Mouse (Mus musculus) hindbrain, embryonic 13.5 days (tissue): ENCODE measurements around the gene Clstn2. TPM values are rescaled to one million over a fixed set of nuclear protein-coding genes. Genes with fewer than 3 reads are reported as not detected.

Experiments
- ATAC-seq: fragments of 200-750 bp; cut with Nextera tagmentation; 2 replicates; pipeline ENCODE4 v1.8.0; 2017; ENCODE audit warnings: moderate TSS enrichment; ENCODE audit not compliant: low FRiP score
- H3K27ac ChIP-seq: fragments of 300-500 bp; sonication (generic); 2 replicates; pipeline ENCODE4 v1.5.1; 2015; ENCODE audit warnings: inconsistent platforms, mild to moderate bottlenecking, moderate library complexity
- H3K27me3 ChIP-seq: fragments of 300-500 bp; sonication (generic); 2 replicates; pipeline ENCODE4 v1.6.1; 2015; ENCODE audit warnings: mild to moderate bottlenecking, inconsistent platforms
- H3K36me3 ChIP-seq: fragments of 300-500 bp; sonication (generic); 2 replicates; pipeline ENCODE4 v1.6.1; 2015; ENCODE audit warnings: mild to moderate bottlenecking, inconsistent platforms
- H3K4me1 ChIP-seq: fragments of 300-500 bp; sonication (generic); replicated peaks from 2 replicates; pipeline ENCODE4 v1.6.1; 2015; ENCODE audit warnings: inconsistent platforms
- H3K4me2 ChIP-seq: fragments of 300-500 bp; sonication (generic); 2 replicates; pipeline ENCODE4 v1.6.1; 2015; ENCODE audit warnings: inconsistent platforms, mild to moderate bottlenecking, moderate library complexity
- H3K4me3 ChIP-seq: fragments of 300-500 bp; sonication (generic); 2 replicates; pipeline ENCODE4 v1.5.1; 2015; ENCODE audit warnings: mild to moderate bottlenecking, inconsistent platforms
- H3K9ac ChIP-seq: fragments of 300-500 bp; sonication (generic); 2 replicates; pipeline ENCODE4 v1.6.1; 2015; ENCODE audit warnings: mild to moderate bottlenecking, inconsistent platforms
- H3K9me3 ChIP-seq: fragments of 300-500 bp; sonication (generic); 2 replicates; pipeline ENCODE4 v1.6.1; 2016; ENCODE audit warnings: inconsistent platforms
- WGBS: fragments of 180-500 bp; shearing (Covaris S2); methylation state at CpG from one replicate; pipeline ENCODE4 v1.1.7; 2015; 5-methylcytosine and 5-hydroxymethylcytosine counted together
- polyA plus RNA-seq: library from polyadenylated mRNA; unstranded; fragments of >200 nt; fragmentation: Nextera tagmentation; extraction: Ambion mirVana; gene quantifications from 2 replicates; pipeline ENCODE4 v1.2.1, GENCODE M21; 2015

Gene Clstn2
- polyA plus RNA-seq, 1 experiment from 2014 or later, result 11.9 TPM

DNA sequence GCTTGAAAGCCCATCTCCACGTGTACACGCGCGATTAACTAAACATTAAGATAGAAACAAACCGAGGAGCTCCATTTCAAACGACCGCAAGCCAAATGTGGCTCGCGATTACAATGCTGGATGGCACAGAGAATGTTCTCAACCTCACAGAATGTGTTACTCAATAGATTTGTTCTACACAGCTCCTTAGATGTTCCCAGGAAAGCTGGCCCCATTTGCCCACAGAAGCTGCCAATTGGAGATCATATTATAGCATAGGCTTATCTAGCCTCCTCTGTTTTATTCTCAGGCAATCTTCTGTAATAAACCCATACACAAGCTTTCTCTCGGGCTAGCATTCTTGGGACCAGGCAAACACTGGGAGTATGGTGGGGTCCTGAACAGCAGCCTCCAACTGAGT is 334.9 kb downstream of the Clstn2 start:
- Histone ChIP-seq H3K27ac (no peak overlapping the region), H3K36me3 (no peaks in the 10 kb centered on the region), H3K9ac (no peak overlapping the region), H3K27me3 (no peaks in the 10 kb centered on the region), H3K4me2 (no peak overlapping the region), H3K9me3 (no peaks in the 10 kb centered on the region), H3K4me1 (0 out of 2 replicates have a peak, but pooled peaks cover 4% of the 10 kb centered on the region), H3K4me3 (no peak overlapping the region)
- WGBS, result 88% methylated on average over 10 of the region's 10 CpGs
- no peak for ATAC-seq

DNA sequence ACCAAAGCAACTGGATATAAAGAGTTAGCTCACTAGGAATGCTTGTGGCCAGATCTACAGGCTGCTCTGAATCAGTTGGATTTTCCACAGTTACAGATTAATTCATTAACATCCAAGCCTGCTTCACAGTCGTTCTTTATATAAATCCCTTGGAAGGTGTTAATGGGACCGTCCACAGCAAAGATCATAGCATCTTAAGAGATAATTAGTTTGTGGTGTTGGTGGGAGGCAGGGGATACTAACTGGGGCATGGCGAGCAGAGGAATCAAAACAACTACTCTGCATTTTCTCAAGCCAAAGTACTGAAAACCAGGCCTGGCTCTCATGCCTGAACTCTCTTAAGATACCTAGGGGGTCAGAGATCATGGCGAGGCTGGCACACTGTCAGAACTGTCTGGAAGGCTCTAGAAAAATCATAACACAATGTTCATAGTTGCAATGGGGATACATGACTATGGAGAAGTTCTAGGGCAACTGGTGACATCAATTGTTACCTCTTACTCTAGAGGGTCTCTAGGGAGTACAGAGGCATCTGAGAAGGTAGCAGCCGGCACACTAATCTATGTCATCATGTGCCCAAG is 336.2 kb downstream of the Clstn2 start:
- H3K4me3 ChIP-seq, result no peak overlapping the region
- no peak overlapping the region for H3K9ac ChIP-seq
- H3K36me3 ChIP-seq, result no peaks in the 10 kb centered on the region
- no peaks in the 10 kb centered on the region for H3K9me3 ChIP-seq
- no peak overlapping the region for H3K4me2 ChIP-seq
- H3K27ac ChIP-seq, result no peak overlapping the region
- H3K27me3 ChIP-seq, result no peaks in the 10 kb centered on the region
- WGBS, result 88% methylated on average over 5 of the region's 5 CpGs
- ATAC-seq, result no peak
- H3K4me1 ChIP-seq, result no peaks in the 10 kb centered on the region

DNA sequence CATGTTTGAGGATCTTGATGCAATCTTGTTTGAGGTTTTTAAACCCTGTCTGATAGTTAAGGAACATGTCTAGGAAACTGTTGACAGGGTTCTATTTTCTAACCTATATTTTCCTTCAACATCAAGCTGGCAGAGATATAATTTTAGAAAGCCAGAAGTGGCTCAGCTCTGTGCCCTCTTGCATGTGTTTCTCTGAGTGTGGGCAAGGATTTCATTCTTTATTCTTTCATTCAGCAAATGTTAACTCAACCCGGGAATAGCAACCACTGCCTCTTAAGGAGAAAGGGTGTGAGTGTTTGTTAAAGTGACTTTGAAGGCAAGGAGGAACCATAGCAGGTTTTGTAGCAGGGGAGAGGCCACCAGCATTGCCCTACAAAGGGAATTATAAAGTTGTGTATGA is 337.7 kb downstream of the Clstn2 start:
- H3K27me3 ChIP-seq, result no peaks in the 10 kb centered on the region
- no peak overlapping the region for H3K4me2 ChIP-seq
- H3K36me3 ChIP-seq, result no peaks in the 10 kb centered on the region
- 70% methylated on average over 1 of the region's 1 CpGs for WGBS
- H3K4me3 ChIP-seq, result no peak overlapping the region
- no peaks in the 10 kb centered on the region for H3K4me1 ChIP-seq
- no peak overlapping the region for H3K9ac ChIP-seq
- no peaks in the 10 kb centered on the region for H3K9me3 ChIP-seq
- no peak overlapping the region for H3K27ac ChIP-seq
- ATAC-seq, result no peak

DNA sequence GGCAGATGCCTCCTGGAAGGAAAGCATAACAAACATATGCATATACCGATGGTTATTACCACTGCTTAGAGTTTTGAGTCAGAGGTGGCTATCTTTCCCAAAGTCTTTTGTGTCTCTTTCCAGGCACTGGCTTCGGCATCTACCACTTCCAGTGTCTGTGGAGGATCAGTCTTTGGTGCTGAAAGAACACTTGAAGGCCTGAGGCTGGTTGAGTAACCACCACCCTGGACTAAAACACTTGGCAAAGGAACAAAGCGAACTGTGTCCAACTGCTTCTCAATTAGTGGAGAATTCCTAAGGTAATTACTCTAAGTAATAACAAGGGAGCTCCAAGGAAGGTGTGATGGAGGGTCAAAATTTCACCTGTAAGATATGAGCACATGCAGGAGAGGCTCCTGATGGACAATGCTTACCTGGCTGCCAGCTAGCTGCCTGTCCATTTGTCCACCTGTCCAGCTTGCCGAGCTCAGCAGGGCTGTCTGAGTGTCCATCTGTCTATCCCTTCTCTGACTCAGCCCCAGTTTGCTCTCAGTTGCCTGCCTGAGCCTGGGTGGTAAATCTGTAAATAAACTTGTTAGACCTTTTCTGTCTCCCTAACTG is 346.1 kb downstream of the Clstn2 start:
- Histone ChIP-seq H3K9me3 (no peaks in the 10 kb centered on the region), H3K4me3 (no peak overlapping the region), H3K4me1 (0 out of 2 replicates have a peak, but pooled peaks cover 3% of the 10 kb centered on the region), H3K4me2 (no peak overlapping the region), H3K9ac (no peak overlapping the region), H3K27me3 (no peaks in the 10 kb centered on the region), H3K36me3 (no peaks in the 10 kb centered on the region), H3K27ac (no peak overlapping the region)
- WGBS, result 88% methylated on average over 4 of the region's 4 CpGs
- ATAC-seq, result no peak

DNA sequence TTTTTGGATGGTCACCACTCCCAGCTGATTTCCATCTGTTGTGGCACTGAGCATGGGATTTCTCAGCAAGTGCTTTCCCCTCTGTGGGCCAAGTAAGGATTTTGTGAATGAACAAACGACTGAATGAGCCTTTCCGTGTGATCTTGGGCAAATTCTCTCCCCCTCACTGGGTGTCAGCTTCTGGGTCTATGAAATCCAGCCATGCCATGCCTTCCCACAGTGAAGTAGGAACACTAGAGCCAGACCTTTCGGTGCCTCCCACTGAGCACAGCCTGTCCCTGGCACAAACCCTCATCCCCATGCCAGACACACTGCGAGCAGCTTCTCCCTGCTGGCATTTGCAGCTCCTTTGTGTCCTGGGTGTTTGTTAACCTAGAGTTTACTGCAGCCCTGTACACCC is 347.3 kb downstream of the Clstn2 start:
- no peak for ATAC-seq
- 62% methylated on average over 4 of the region's 4 CpGs for WGBS
- 0 out of 2 replicates have a peak, but pooled peaks cover 3% of the 10 kb centered on the region for H3K4me1 ChIP-seq
- no peak overlapping the region for H3K9ac ChIP-seq
- no peak overlapping the region for H3K27ac ChIP-seq
- H3K36me3 ChIP-seq, result no peaks in the 10 kb centered on the region
- H3K4me2 ChIP-seq, result no peak overlapping the region
- no peaks in the 10 kb centered on the region for H3K9me3 ChIP-seq
- H3K4me3 ChIP-seq, result no peak overlapping the region
- H3K27me3 ChIP-seq, result no peaks in the 10 kb centered on the region

DNA sequence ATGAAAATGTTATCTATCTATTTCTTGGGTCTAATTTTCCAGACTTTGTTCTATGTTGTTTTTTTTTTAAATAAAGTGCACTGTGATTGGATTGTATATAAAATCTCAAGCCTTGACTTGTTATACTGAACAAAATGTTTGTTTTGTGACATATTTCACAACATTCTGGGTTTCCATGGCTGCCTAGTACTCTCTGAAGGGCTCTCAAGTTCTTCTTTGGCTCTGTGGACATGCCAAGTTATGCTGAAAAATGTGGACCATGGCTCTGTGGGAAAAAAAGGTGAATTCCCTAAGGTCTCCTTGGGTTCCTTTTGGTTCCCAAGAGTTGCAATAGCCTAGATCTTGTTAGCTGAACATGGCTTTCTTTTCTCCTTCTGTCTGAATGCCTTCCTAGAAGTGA is 353.1 kb downstream of the Clstn2 start:
- Histone ChIP-seq H3K9ac (no peak overlapping the region), H3K27ac (no peak overlapping the region), H3K36me3 (no peaks in the 10 kb centered on the region), H3K4me3 (no peak overlapping the region), H3K4me1 (0 out of 2 replicates have a peak, but pooled peaks cover 3% of the 10 kb centered on the region), H3K4me2 (no peak overlapping the region), H3K9me3 (no peaks in the 10 kb centered on the region), H3K27me3 (no peaks in the 10 kb centered on the region)
- ATAC-seq, result no peak

DNA sequence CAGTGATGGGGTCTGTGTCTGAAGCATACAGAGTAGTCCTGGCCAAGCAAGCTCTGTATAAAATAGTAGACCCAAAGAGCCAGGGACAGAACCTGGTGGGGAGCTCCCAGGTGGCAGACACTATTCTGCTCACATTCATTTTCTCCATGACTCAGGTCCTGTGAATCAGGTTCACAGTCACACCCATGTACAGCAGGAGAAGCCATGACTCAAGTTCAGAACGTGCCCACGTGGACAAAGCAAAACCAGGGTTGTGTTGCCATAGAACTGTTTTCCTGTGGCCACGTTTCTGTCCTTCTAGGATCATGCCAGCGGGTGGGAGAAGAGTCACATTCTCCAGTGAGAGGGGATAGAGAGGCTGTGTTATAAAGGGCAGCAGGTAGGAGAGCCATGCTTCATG is 353.9 kb downstream of the Clstn2 start:
- Histone ChIP-seq H3K9ac (no peak overlapping the region), H3K4me3 (no peak overlapping the region), H3K27ac (no peak overlapping the region), H3K36me3 (no peaks in the 10 kb centered on the region), H3K4me2 (no peak overlapping the region), H3K9me3 (no peaks in the 10 kb centered on the region), H3K4me1 (0 out of 2 replicates have a peak, but pooled peaks cover 3% of the 10 kb centered on the region), H3K27me3 (no peaks in the 10 kb centered on the region)
- ATAC-seq, result no peak
- 83% methylated on average over 4 of the region's 4 CpGs for WGBS

DNA sequence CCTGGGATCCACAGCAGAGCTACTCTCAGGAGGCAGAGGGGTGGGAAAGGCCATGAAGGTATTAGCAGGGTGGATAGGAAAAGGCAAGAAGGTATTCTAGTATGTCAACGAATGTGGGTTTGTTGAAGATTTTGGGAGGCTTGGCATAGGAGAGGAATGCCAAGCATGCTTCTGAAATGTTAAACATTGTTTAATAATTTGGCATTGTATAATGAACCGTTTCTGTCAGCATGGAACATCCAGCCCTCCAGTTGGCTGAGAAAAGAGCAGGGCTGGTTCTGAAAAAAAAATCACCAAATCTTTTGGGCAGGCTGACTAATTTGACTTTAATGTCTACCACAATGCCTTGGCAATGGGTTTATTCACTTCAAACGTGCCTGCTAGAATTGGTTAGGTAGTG is 355.9 kb downstream of the Clstn2 start:
- Histone ChIP-seq H3K4me2 (no peak overlapping the region), H3K4me1 (peaks cover 8% of the 10 kb centered on the region), H3K4me3 (no peak overlapping the region), H3K9ac (no peak overlapping the region), H3K27ac (no peak overlapping the region), H3K36me3 (no peaks in the 10 kb centered on the region), H3K9me3 (no peaks in the 10 kb centered on the region), H3K27me3 (no peaks in the 10 kb centered on the region)
- ATAC-seq, result no peak
- WGBS, result 73% methylated on average over 3 of the region's 3 CpGs

DNA sequence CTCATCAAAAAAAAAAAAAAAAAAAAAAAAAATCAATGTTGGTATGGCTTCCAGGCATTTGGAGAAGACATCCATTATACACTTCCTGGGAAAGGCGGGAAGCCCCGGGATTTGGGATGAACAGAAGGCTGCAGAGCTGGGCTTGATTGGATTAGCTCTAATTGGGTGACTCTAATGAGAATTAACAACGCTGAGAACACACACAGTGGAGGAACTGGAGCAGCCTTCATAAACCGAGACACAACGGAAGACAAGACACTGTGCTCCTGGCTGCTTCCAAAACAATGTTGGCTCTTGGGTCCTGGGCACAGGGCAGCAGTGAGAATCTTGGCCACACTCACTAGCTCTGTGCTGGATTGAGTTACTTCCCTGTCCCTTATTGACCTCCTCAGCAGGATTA is 360.3 kb downstream of the Clstn2 start:
- Histone ChIP-seq H3K27ac (no peak overlapping the region), H3K4me3 (no peak overlapping the region), H3K4me1 (peaks cover 10% of the 10 kb centered on the region), H3K27me3 (no peaks in the 10 kb centered on the region), H3K4me2 (no peak overlapping the region), H3K36me3 (no peaks in the 10 kb centered on the region), H3K9me3 (no peaks in the 10 kb centered on the region), H3K9ac (no peak overlapping the region)
- no peak for ATAC-seq
- WGBS, result 14% methylated on average over 5 of the region's 5 CpGs

DNA sequence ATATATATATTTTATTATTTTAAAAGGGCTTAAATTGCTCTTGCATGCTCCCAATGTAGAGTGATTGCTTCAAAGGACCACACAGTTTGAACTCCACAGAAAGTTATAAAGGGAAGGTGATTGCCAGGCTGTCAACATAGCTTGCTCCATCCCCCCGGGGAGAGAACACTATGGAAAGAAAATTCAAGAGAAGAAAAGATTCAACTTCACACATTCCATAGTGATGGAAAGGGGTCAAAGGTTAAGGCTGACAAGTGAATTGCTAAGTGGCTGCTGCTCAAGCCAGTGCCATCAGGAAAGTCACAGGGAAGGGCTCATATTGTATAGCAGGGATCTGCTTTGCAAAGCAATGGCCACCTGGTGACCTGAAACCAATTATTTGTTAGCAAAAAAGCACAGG is 360.8 kb downstream of the Clstn2 start:
- H3K9ac ChIP-seq, result no peak overlapping the region
- peaks cover 10% of the 10 kb centered on the region for H3K4me1 ChIP-seq
- H3K4me3 ChIP-seq, result no peak overlapping the region
- H3K4me2 ChIP-seq, result no peak overlapping the region
- no peak overlapping the region for H3K27ac ChIP-seq
- no peak for ATAC-seq
- H3K27me3 ChIP-seq, result no peaks in the 10 kb centered on the region
- H3K9me3 ChIP-seq, result no peaks in the 10 kb centered on the region
- H3K36me3 ChIP-seq, result no peaks in the 10 kb centered on the region
- 13% methylated on average over 1 of the region's 1 CpGs for WGBS

DNA sequence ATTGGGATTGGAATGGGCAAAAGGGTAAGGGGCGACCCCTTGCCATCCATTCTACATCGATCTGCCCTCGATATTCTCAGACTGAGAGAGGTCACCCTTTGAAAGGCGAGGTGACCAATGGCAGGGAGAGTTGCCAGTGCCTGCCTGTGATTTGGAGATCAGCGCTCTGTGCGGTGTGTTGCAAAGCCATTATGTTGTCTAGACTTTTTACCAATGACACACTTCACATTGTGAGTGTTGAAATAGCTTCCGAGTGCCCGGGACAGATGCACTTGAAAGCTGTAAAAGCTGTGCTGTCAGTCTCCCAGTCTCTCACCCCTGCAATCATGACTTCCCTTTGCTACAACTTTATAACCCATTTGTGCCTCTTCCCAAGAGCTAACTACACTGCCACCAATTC is 362.3 kb downstream of the Clstn2 start:
- Histone ChIP-seq H3K9me3 (no peaks in the 10 kb centered on the region), H3K4me2 (no peak overlapping the region), H3K36me3 (no peaks in the 10 kb centered on the region), H3K27me3 (no peaks in the 10 kb centered on the region), H3K4me1 (peaks cover 10% of the 10 kb centered on the region), H3K4me3 (no peak overlapping the region), H3K27ac (no peak overlapping the region), H3K9ac (no peak overlapping the region)
- 46% methylated on average over 8 of the region's 8 CpGs for WGBS
- ATAC-seq, result no peak

DNA sequence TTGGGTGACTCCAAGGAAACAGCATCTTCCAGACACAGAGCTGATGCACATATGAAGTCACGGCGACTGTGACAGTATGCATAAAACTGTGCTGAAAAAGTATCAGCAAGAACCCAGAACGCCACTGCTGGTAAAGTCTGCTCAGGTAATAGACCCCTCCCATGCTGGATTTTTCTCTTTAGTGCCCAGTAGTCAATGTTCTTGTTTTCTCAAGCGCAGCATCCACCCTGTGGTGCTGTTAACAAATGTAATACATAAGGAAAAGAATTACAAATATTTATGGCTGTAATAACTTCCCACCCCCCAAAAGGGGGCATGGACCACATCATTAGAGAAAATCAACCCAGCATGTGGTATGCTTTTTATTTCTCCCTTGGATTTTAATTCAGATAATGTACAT is 372.0 kb downstream of the Clstn2 start:
- Histone ChIP-seq H3K27me3 (no peaks in the 10 kb centered on the region), H3K27ac (no peak overlapping the region), H3K36me3 (no peaks in the 10 kb centered on the region), H3K4me3 (no peak overlapping the region), H3K9ac (no peak overlapping the region), H3K4me2 (no peak overlapping the region), H3K4me1 (no peaks in the 10 kb centered on the region), H3K9me3 (no peaks in the 10 kb centered on the region)
- no peak for ATAC-seq
- 81% methylated on average over 4 of the region's 4 CpGs for WGBS

DNA sequence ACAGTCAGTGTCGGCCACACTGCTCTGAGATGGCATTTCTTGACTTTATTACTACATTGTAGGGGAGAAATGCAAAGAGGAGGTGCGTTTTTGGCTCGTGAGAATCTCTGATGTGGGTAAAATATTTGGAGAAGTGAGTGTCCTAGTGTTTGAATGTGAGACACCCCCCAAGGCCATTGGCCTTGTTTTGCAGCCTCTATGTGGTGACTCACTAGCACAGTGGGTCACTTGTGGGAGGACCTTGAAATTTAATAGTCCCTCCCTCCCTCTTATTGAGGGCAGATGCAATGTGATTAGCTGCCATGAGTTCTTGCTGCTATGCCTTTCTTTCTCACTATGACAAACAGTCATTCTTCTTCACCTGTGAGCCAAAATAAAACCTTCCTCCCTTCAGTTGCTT is 374.2 kb downstream of the Clstn2 start:
- Histone ChIP-seq H3K4me2 (no peak overlapping the region), H3K4me3 (no peak overlapping the region), H3K9me3 (no peaks in the 10 kb centered on the region), H3K4me1 (no peaks in the 10 kb centered on the region), H3K9ac (no peak overlapping the region), H3K27ac (no peak overlapping the region), H3K27me3 (no peaks in the 10 kb centered on the region), H3K36me3 (no peaks in the 10 kb centered on the region)
- no peak for ATAC-seq
- WGBS, result 86% methylated on average over 3 of the region's 3 CpGs
